Mouse (Mus musculus) stomach, postnatal 0 days (tissue): ENCODE data around the gene Gfm1. TPM values are rescaled to one million over a fixed set of nuclear protein-coding genes. Genes with fewer than 3 reads are reported as not detected.

Experiments used
- ATAC-seq: fragments of 200-750 bp; cut with Nextera tagmentation; 2 replicates; pipeline ENCODE4 v1.8.0; 2017; ENCODE audit not compliant: low FRiP score, low TSS enrichment
- DNase-seq: peaks from one replicate; pipeline ENCODE4 v3.0.0-alpha.2; 2016; ENCODE audit warnings: low spot score
- H3K27ac ChIP-seq: fragments of 300-500 bp; sonication (generic); replicated peaks from 2 replicates; pipeline ENCODE4 v1.5.1; 2014; ENCODE audit warnings: mild to moderate bottlenecking, control low read depth
- H3K27me3 ChIP-seq: fragments of 300-500 bp; sonication (generic); 2 replicates; pipeline ENCODE4 v1.6.1; 2014; ENCODE audit warnings: low read length; ENCODE audit not compliant: control insufficient read depth, insufficient read depth
- H3K36me3 ChIP-seq: fragments of 300-500 bp; sonication (generic); 2 replicates; pipeline ENCODE4 v1.6.1; 2014; ENCODE audit warnings: low read length, mixed read lengths; ENCODE audit not compliant: control insufficient read depth, insufficient read depth
- H3K4me1 ChIP-seq: fragments of 300-500 bp; sonication (generic); replicated peaks from 2 replicates; pipeline ENCODE4 v1.6.1; 2014; ENCODE audit warnings: antibody characterized with exemption; ENCODE audit not compliant: control insufficient read depth, insufficient read depth
- H3K4me2 ChIP-seq: fragments of 300-500 bp; sonication (generic); replicated peaks from 2 replicates; pipeline ENCODE4 v1.6.1; 2014; ENCODE audit warnings: low read depth, mild to moderate bottlenecking, control low read depth, moderate library complexity
- H3K4me3 ChIP-seq: fragments of 300-500 bp; sonication (generic); 2 replicates; pipeline ENCODE4 v1.5.1; 2014; ENCODE audit warnings: low read depth, low read length, control low read depth
- H3K9ac ChIP-seq: fragments of 300-500 bp; sonication (generic); 2 replicates; pipeline ENCODE4 v1.6.1; 2014; ENCODE audit warnings: mild to moderate bottlenecking, low read length, control low read depth, mixed read lengths
- H3K9me3 ChIP-seq: fragments of 300-500 bp; sonication (generic); 2 replicates; pipeline ENCODE4 v1.6.1; 2016; ENCODE audit warnings: low read length; ENCODE audit not compliant: control insufficient read depth
- CTCF ChIP-seq: IDR thresholded peaks from 2 replicates; pipeline ENCODE4 v1.5.1; 2016; ENCODE audit warnings: antibody characterized with exemption, low read depth, mild to moderate bottlenecking, moderate library complexity
- EP300 ChIP-seq: optimal IDR thresholded peaks from 2 replicates; pipeline ENCODE3; 2016; ENCODE audit warnings: antibody characterized with exemption
- WGBS: fragments of 180-500 bp; shearing (Covaris S2); extraction: QIAGEN DNeasy Blood & Tissue Kit; methylation state at CpG from one replicate; pipeline ENCODE4 v1.1.7; 2014; 5-methylcytosine and 5-hydroxymethylcytosine counted together
- polyA plus RNA-seq: library from polyadenylated mRNA; unstranded; fragments of >200 nt; fragmentation: Nextera tagmentation; extraction: Ambion mirVana; gene quantifications from 2 replicates; pipeline ENCODE4 v1.2.1, GENCODE M21; 2015

Gene Gfm1
- polyA plus RNA-seq, 1 experiment from 2014 or later: 27.9 TPM

GRCm38 (mm10) chr3:67490156-67490555 is 60.3 kb downstream of the Gfm1 start:
- no peak overlapping the region for H3K4me2 ChIP-seq
- H3K36me3 ChIP-seq: no peaks in the 10 kb centered on the region
- DNase-seq: no peak
- H3K9ac ChIP-seq: no peak overlapping the region
- TF ChIP-seq CTCF (no peak), EP300 (no peak)
- 44% methylated on average over 4 of the region's 4 CpGs for WGBS
- no peaks in the 10 kb centered on the region for H3K9me3 ChIP-seq
- no peak overlapping the region for H3K4me3 ChIP-seq
- H3K27ac ChIP-seq: no peak overlapping the region
- no peaks in the 10 kb centered on the region for H3K27me3 ChIP-seq
- H3K4me1 ChIP-seq: no peaks in the 10 kb centered on the region
- no peak for ATAC-seq

DNA sequence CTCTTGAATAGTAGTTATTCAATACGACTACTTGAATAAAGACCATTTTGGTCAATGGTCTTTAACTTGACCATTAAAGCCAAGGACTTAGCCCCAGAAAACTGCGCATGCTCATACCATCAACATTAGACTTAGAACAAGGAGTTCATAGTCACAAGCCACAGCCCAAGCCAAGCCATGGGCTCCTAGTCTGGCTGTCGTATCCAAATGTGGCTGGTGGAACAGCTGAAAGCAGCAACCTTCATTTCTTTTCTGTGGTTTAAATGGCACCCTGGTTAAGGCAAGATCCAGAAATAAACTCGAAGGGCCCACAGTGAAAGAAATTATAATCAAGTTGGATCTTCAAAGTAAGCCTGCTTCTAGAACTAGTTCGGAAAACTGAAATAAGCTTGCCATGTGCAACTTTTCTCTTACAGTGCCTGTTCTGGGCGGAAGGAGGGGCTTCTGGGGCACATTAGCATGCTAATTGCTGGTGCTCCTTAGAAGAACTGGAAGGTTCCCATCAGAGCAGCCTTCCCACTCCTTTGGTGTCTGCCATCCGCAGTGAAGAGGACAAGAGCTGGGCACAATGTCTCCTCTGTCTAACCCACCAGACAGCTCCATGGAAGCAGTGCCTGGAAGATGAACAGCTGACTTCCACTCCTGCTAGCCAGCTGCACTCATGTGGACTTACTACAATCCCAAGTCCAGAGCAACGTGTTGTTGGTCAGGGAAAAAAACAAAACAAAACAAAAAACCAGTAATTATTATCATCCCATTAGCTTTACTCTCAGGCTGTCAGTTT is 62.4 kb downstream of the Gfm1 start:
- Histone ChIP-seq H3K36me3 (no peaks in the 10 kb centered on the region), H3K27ac (no peak overlapping the region), H3K4me2 (no peak overlapping the region), H3K4me1 (no peaks in the 10 kb centered on the region), H3K9me3 (no peaks in the 10 kb centered on the region), H3K4me3 (no peak overlapping the region), H3K9ac (no peak overlapping the region), H3K27me3 (no peaks in the 10 kb centered on the region)
- DNase-seq: no peak
- no peak for ATAC-seq
- no peak for TF ChIP-seq EP300
- no peak for TF ChIP-seq CTCF
- WGBS: 81% methylated on average over 8 of the region's 8 CpGs

GRCm38 (mm10) chr3:67493132-67493531 is 63.2 kb downstream of the Gfm1 start:
- no peak overlapping the region for H3K4me2 ChIP-seq
- no peak overlapping the region for H3K27ac ChIP-seq
- ATAC-seq: no peak
- no peak overlapping the region for H3K4me3 ChIP-seq
- DNase-seq: no peak
- no peaks in the 10 kb centered on the region for H3K9me3 ChIP-seq
- no peak for TF ChIP-seq EP300
- TF ChIP-seq CTCF: no peak
- H3K4me1 ChIP-seq: no peaks in the 10 kb centered on the region
- H3K27me3 ChIP-seq: no peaks in the 10 kb centered on the region
- H3K9ac ChIP-seq: no peak overlapping the region
- WGBS: 83% methylated on average over 8 of the region's 8 CpGs
- no peaks in the 10 kb centered on the region for H3K36me3 ChIP-seq

- no peak for ATAC-seq
- WGBS: 87% methylated on average over 10 of the region's 10 CpGs
Measured at GRCm38 (mm10) chr3:67496310-67496709, 66.4 kb downstream of the Gfm1 start.

GRCm38 (mm10) chr3:67497998-67498397 is 68.1 kb downstream of the Gfm1 start:
- Histone ChIP-seq H3K9me3 (no peaks in the 10 kb centered on the region), H3K4me3 (no peak overlapping the region), H3K27me3 (no peaks in the 10 kb centered on the region), H3K9ac (no peak overlapping the region), H3K4me2 (no peak overlapping the region), H3K27ac (no peak overlapping the region), H3K36me3 (no peaks in the 10 kb centered on the region), H3K4me1 (no peaks in the 10 kb centered on the region)
- no peak for TF ChIP-seq EP300
- TF ChIP-seq CTCF: no peak
- no peak for DNase-seq
- WGBS: 65% methylated on average over 2 of the region's 2 CpGs
- no peak for ATAC-seq

More at GRCm38 (mm10) chr3:67496310-67496709, 66.4 kb downstream of the Gfm1 start:
- no peak overlapping the region for H3K4me2 ChIP-seq
- H3K36me3 ChIP-seq: no peaks in the 10 kb centered on the region
- H3K27me3 ChIP-seq: no peaks in the 10 kb centered on the region
- H3K9me3 ChIP-seq: no peaks in the 10 kb centered on the region
- H3K4me3 ChIP-seq: no peak overlapping the region
- no peak overlapping the region for H3K9ac ChIP-seq
- TF ChIP-seq CTCF (no peak), EP300 (no peak)
- no peaks in the 10 kb centered on the region for H3K4me1 ChIP-seq
- no peak for DNase-seq
- no peak overlapping the region for H3K27ac ChIP-seq

DNA sequence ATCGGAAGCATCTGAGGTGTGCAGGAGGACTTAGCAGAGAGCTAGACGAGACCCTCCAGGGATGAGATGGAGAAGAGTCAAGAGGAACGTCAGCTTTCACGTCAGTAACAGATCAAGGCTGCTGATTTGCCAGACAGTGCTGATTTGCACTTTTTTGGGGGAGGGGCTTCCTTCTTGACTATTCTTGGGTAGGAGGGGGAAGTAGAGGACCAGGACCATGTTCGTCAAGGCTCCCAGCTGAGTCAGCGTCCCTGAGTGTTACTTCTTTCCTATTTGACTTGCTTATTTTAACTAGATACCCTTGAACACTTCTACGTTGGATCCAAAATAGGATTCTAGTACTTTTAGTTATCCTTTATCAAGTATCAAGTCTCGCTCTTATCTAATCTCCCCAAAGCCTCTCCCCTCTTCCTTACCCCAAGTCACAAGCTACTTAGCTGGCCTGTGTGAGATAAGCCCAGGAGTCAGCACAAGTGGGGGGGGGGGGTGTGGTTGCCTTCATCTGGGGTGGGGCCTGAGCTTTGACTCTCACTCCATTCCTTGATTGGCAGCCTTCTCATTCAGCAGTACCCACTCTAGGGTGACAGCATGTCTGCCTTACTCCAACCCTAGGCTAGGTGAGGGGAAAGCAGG is 69.0 kb downstream of the Gfm1 start:
- WGBS: 86% methylated on average over 8 of the region's 8 CpGs
- no peak for TF ChIP-seq CTCF
- no peak for TF ChIP-seq EP300

More for the DNA sequence above, 69.0 kb downstream of the Gfm1 start:
- H3K4me2 ChIP-seq: no peak overlapping the region
- no peaks in the 10 kb centered on the region for H3K9me3 ChIP-seq
- no peaks in the 10 kb centered on the region for H3K4me1 ChIP-seq
- H3K36me3 ChIP-seq: no peaks in the 10 kb centered on the region
- H3K4me3 ChIP-seq: no peak overlapping the region
- DNase-seq (no peak), ATAC-seq (no peak)
- H3K27ac ChIP-seq: no peak overlapping the region
- no peaks in the 10 kb centered on the region for H3K27me3 ChIP-seq
- H3K9ac ChIP-seq: no peak overlapping the region
